Mouse (Mus musculus): Measurements from ENCODE around the gene Tsn. TPM values are rescaled to one million over a fixed set of nuclear protein-coding genes. Genes with fewer than 3 reads are reported as not detected.

Gene Tsn
- polyA plus RNA-seq (2015; fragmentation: Nextera tagmentation; extraction: Ambion mirVana): 262 and 268 TPM in 2 replicates

DNA sequence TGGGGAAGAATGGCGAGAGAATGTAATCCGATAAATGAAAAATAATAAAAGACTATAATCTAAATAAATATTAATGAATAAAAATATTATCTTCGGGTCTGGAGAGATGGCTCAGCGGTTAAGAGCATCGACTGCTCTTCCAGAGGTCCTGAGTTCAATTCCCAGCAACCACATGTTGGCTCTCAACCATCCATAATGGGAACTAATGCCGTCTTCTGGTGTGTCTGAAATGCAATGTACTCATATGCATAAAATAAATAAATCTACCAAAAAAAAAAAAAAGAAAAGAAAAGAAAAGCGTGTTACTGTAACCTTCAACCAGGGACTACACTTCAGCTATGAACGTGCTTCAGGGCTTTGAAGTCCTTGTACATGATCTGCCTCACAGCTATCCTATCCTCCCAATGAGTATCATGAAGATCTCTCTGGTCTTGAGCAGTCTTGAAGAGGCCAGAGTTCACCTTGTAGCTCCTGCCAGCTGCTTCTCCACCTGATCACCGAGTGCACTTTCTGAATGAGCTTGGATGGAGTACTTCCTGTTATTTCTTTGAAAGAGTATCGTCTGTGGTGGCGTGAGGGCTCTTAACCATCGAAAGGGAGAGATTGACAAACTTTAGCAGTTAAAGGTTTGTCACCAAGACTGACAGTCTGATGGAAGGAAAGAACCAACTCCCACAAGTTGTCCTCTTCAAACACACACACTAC is at the start of gene Tsn:
TSS of gene Tsn (minus strand) at position 118 of the 705 bp plus-strand sequence.
- Histone ChIP-seq H3K9ac (peak within 1 kb of the TSS; percentile 87), H3K36me3 (peaks cover 8% of the 10 kb centered on the region), H3K4me3 (replicated peaks) (peak within 1 kb of the TSS; percentile 94), H3K27me3 (no peaks in the 10 kb centered on the region), H3K4me2 (replicated peaks) (peak within 1 kb of the TSS; percentile 65), H3K27ac (replicated peaks) (peak within 1 kb of the TSS; percentile 95), H3K4me1 (peaks cover 7% of the 10 kb centered on the region), H3K9me3 (replicated peaks) (no peaks in the 10 kb centered on the region)
- no peak for ATAC-seq (ENCODE audit: insufficient number of reproducible peaks, low FRiP score, low TSS enrichment, low read depth)
- 47% methylated on average over 12 of the region's 12 CpGs for WGBS

DNA sequence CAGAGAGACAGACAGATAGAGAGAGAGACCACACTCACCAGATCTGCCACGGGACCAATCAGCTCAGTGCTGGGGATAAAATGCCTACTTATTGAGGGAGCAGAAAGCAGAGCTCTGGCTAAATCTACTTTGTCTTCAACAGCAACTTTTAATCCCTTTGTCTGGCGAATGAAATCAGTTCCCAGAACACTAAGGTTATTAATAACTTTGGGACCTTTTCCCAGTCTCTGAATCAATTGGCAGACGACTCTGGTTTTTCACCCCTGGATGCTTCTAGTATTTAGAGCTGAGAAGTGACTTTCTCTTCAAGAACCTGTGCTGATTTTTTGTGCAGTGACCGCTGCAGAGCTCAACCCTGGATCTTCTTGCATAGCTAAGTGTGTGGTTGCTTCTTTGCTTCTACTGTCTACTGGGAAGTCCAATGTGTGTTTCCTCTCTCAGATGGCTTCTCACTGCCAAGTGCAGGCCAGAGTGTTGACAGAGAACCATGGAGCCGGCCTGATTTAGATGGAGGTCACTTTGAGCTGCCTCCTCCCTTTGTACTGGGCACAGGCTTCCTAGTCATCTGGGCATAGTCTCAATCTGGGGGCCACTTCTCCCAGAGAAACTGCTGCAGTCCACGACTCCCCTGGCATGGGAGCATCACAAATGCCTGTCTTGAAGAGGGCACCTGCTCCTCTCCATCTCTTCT is 47.7 kb upstream of the Tsn start:
- Histone ChIP-seq H3K27me3 (no peaks in the 10 kb centered on the region), H3K36me3 (no peaks in the 10 kb centered on the region), H3K4me1 (no peaks in the 10 kb centered on the region), H3K9ac (no peak overlapping the region), H3K9me3 (replicated peaks) (no peaks in the 10 kb centered on the region), H3K4me3 (replicated peaks) (no peak overlapping the region), H3K27ac (replicated peaks) (no peak overlapping the region), H3K4me2 (replicated peaks) (no peak overlapping the region)
- no peak for ATAC-seq (ENCODE audit: insufficient number of reproducible peaks, low FRiP score, low TSS enrichment, low read depth)
- WGBS: 70% methylated on average over 6 of the region's 6 CpGs

DNA sequence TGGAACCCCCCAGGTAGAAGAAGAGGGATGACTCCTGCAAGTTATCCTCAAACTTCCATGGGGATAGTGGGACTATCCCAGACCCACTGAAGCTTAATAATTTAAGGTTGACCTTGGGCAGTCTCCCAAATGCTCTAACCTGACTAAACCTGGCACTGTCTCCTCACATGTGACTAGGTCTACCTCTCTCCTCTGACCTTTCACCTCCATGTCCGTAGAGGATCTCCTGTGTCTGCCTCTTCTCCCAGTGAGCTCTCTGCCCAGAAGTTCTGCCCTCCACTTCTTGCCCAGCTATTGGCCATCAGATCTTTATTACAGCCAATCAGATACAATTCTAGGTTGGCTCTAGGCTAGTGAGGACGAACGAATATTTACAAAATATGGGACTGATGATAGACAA is 38.4 kb upstream of the Tsn start:
- WGBS: 75% methylated on average over 3 of the region's 3 CpGs
- no peaks in the 10 kb centered on the region for H3K9me3 ChIP-seq (replicated peaks)
- no peak overlapping the region for H3K4me3 ChIP-seq (replicated peaks)
- H3K27me3 ChIP-seq: no peaks in the 10 kb centered on the region
- H3K9ac ChIP-seq: no peak overlapping the region
- ATAC-seq (ENCODE audit: insufficient number of reproducible peaks, low FRiP score, low TSS enrichment, low read depth): no peak
- no peak overlapping the region for H3K4me2 ChIP-seq (replicated peaks)
- no peak overlapping the region for H3K27ac ChIP-seq (replicated peaks)
- H3K4me1 ChIP-seq: no peaks in the 10 kb centered on the region
- H3K36me3 ChIP-seq: no peaks in the 10 kb centered on the region

DNA sequence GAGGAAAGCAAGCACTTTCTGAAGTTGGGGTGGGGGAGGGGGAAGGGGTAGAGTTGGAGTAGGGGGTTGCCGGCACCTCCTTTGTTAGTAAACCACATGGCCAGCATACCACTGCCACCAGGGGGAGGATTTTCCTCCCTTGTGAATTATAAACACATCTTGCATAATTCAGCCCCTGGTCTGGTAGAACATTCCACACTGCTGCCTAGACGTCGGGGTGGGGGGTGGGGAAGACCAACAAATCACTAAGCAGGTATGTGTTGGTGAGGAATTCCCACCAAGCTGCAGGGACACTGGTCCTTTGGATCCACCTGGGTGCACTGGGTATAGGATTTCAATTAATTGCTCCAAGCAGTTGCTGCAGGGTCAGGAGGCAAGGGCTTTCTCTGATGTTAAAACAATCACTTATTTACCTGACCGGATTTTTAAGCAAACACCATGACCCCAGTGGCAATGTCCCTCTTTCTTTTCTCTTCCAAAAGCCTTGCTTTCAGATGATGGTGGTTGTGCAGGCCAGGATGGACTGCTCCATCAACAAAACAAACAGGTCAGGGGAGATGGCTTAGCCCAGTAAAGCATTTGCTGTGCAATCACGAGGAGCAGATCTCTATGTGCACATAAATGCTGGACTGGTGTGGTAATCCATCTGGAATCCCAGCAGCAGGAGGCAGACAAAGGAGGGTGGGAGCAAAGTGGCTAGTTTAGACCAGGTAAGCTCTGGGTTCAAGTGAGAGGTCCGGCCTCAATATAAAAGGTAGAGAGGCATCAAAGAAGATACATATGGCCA is 32.3 kb upstream of the Tsn start:
- Histone ChIP-seq H3K9me3 (replicated peaks) (no peaks in the 10 kb centered on the region), H3K4me3 (replicated peaks) (no peak overlapping the region), H3K36me3 (no peaks in the 10 kb centered on the region), H3K9ac (no peak overlapping the region), H3K4me1 (0 out of 2 replicates have a peak, but pooled peaks cover 4% of the 10 kb centered on the region), H3K27ac (replicated peaks) (no peak overlapping the region), H3K27me3 (no peaks in the 10 kb centered on the region), H3K4me2 (replicated peaks) (no peak overlapping the region)
- ATAC-seq (ENCODE audit: insufficient number of reproducible peaks, low FRiP score, low TSS enrichment, low read depth): no peak
- WGBS: 24% methylated on average over 6 of the region's 6 CpGs

DNA sequence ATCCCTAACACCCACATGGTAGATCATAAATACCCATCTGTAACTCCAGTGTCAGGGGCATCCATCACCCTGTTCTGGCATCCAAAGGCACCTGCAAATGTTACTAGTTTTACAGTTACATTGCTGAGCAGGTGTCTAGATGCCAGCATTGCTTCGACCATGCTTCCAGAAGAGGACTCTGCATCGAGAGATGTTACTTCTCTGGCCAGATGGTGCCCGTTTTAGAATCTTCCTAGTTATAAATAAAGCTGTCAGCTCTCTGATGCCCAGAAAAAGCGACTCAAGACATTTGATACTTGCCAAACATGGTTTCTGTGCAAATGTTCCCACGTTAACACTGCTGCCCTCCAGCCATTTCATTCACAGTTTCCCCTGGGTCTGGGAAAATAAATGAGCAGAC is 26.4 kb upstream of the Tsn start:
- H3K4me2 ChIP-seq (replicated peaks): no peak overlapping the region
- no peak overlapping the region for H3K27ac ChIP-seq (replicated peaks)
- no peaks in the 10 kb centered on the region for H3K9me3 ChIP-seq (replicated peaks)
- no peak overlapping the region for H3K9ac ChIP-seq
- H3K27me3 ChIP-seq: no peaks in the 10 kb centered on the region
- ATAC-seq (ENCODE audit: insufficient number of reproducible peaks, low FRiP score, low TSS enrichment, low read depth): no peak
- H3K36me3 ChIP-seq: peaks cover 20% of the 10 kb centered on the region
- 60% methylated on average over 5 of the region's 5 CpGs for WGBS
- no peak overlapping the region for H3K4me3 ChIP-seq (replicated peaks)
- no peaks in the 10 kb centered on the region for H3K4me1 ChIP-seq

DNA sequence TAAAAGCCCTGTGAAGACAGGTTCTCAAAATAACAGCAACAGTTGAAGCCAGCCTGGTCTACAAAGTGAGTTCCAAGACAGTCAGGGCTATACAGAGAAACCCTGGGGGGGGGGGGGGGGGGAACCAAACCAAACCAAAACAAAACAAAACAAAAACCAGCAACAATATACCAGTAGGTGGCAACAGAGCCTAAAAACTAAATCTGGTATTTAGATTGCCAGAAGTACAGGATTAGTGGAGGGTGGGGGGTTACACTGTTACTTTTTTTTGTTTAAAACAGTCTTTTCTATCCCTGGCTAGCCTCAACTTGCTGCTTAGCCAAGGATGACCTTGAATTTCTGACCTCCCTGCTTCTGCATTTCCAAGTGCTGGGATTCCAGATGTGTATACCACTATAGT is 24.3 kb upstream of the Tsn start:
- no peak for ATAC-seq (ENCODE audit: insufficient number of reproducible peaks, low FRiP score, low TSS enrichment, low read depth)

DNA sequence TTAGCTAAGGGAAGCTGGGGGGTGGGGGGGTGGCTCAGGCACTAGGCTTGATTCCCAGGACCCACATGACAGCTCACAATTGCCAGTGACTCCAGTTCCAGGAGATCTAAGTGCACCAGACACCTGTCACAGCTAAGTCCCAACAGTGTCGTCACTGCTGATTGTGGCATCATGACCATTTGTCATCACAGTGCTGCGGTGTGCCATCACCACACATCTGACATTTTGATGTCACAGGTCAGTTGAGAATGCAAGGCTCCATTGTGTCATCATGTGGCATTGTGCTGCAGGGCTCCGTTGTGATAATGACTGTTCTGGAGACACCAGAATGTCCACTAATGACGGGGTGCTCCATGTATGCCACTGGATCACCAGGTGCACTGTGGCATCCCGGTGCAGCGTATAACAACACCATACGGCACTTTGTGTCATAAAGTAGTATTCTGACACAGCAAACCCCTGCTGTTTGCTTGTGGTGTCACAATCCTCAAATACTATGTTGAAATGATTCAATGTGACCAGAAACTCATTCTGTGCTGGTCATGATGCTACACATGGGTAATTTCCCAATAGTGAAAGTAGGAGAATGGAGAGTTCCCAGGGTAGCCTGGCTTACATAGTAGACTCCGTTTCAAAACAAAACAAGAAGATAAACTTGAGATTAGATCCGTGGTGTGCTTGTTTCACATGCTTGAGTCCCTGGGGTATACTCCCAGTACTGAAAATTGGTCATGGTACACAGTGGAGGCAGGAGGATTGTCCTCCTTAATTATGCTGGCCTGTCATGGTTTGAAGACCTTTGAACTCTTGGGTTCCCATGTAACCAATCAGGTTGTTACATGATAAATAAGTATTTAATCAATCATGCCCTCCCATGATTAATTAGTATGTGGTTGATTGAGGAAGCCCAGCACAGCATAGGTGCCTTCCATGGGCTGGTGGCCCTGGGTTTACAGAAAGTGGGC is 23.5 kb upstream of the Tsn start:
- no peak for ATAC-seq (ENCODE audit: insufficient number of reproducible peaks, low FRiP score, low TSS enrichment, low read depth)
- peaks cover 48% of the 10 kb centered on the region for H3K36me3 ChIP-seq
- WGBS: 82% methylated on average over 9 of the region's 9 CpGs
- H3K4me1 ChIP-seq: no peaks in the 10 kb centered on the region
- H3K4me2 ChIP-seq (replicated peaks): no peak overlapping the region
- H3K27me3 ChIP-seq: no peaks in the 10 kb centered on the region
- no peaks in the 10 kb centered on the region for H3K9me3 ChIP-seq (replicated peaks)
- no peak overlapping the region for H3K4me3 ChIP-seq (replicated peaks)
- no peak overlapping the region for H3K9ac ChIP-seq
- H3K27ac ChIP-seq (replicated peaks): no peak overlapping the region

More for the DNA sequence above, 24.3 kb upstream of the Tsn start:
- H3K9me3 ChIP-seq (replicated peaks): no peaks in the 10 kb centered on the region
- H3K4me3 ChIP-seq (replicated peaks): no peak overlapping the region
- no peak overlapping the region for H3K4me2 ChIP-seq (replicated peaks)
- no peaks in the 10 kb centered on the region for H3K4me1 ChIP-seq
- no peaks in the 10 kb centered on the region for H3K27me3 ChIP-seq
- H3K36me3 ChIP-seq: peaks cover 40% of the 10 kb centered on the region
- H3K9ac ChIP-seq: no peak overlapping the region
- no peak overlapping the region for H3K27ac ChIP-seq (replicated peaks)

DNA sequence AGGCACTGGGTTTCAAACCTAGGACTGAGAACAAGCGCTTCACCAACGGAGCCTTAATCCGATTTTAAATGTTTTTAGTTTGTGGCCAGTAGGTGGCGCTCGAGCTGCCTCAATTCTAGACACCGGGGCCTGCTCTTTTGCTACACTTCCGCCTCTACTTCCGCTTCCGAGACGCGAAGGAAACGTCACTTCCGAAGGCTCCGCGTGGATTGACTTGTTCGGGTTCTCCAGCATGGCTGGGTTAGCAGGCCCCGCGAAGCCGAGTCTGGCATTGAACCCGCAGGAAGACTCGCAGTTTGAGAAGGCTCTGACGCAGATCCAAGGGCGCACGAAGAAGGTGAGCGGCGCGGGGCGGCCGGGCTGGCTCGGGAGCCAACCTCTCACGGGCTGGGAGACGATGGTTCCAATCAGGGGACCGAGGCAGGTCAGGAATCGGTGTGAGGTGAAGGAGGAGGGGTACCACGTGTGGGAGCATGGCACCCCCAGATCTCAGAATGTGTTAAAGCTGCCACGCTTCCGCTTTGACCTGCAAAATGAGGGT is 10.2 kb upstream of the Tsn start, which contains the start of gene Nifk:
TSS of gene Nifk (plus strand) at position 179 of the 541 bp plus-strand sequence.
- ATAC-seq (ENCODE audit: insufficient number of reproducible peaks, low FRiP score, low TSS enrichment, low read depth): peak; percentile 88
- peak within 1 kb of the TSS; percentile 94 for H3K4me3 ChIP-seq (replicated peaks)
- no peaks in the 10 kb centered on the region for H3K27me3 ChIP-seq
- no peaks in the 10 kb centered on the region for H3K9me3 ChIP-seq (replicated peaks)
- peaks cover 21% of the 10 kb centered on the region for H3K36me3 ChIP-seq
- H3K4me1 ChIP-seq: peaks cover 15% of the 10 kb centered on the region
- peak within 1 kb of the TSS; percentile 66 for H3K9ac ChIP-seq
- peak within 1 kb of the TSS; percentile 78 for H3K4me2 ChIP-seq (replicated peaks)
- under 1% methylated on average over 37 of the region's 37 CpGs for WGBS
- H3K27ac ChIP-seq (replicated peaks): peak within 1 kb of the TSS; percentile 44

DNA sequence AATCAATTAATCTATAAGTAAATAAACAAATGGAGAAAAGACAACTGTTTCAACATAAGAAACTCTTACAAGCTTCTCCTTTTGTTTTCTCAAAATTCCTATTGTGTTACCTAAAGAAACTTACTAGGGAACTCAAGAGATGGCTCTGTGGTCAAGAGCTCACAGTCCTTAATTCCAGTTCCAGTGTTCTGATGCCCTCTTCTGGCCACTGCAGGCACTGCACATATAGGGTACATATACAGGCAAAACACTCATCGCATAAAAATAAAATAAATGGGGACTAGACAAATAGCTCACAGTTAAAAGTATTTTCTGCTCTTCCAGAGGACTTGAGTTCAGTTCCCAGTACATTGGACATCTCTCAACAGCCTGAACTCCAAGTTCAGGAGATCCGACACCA is 9.2 kb upstream of the Tsn start:
- no peak for ATAC-seq (ENCODE audit: insufficient number of reproducible peaks, low FRiP score, low TSS enrichment, low read depth)
- no peaks in the 10 kb centered on the region for H3K9me3 ChIP-seq (replicated peaks)
- H3K9ac ChIP-seq: no peak overlapping the region
- peaks cover 18% of the 10 kb centered on the region for H3K36me3 ChIP-seq
- peaks cover 15% of the 10 kb centered on the region for H3K4me1 ChIP-seq
- 68% methylated on average over 2 of the region's 2 CpGs for WGBS
- H3K27me3 ChIP-seq: no peaks in the 10 kb centered on the region
- no peak overlapping the region for H3K4me3 ChIP-seq (replicated peaks)
- no peak overlapping the region for H3K27ac ChIP-seq (replicated peaks)
- H3K4me2 ChIP-seq (replicated peaks): no peak overlapping the region

DNA sequence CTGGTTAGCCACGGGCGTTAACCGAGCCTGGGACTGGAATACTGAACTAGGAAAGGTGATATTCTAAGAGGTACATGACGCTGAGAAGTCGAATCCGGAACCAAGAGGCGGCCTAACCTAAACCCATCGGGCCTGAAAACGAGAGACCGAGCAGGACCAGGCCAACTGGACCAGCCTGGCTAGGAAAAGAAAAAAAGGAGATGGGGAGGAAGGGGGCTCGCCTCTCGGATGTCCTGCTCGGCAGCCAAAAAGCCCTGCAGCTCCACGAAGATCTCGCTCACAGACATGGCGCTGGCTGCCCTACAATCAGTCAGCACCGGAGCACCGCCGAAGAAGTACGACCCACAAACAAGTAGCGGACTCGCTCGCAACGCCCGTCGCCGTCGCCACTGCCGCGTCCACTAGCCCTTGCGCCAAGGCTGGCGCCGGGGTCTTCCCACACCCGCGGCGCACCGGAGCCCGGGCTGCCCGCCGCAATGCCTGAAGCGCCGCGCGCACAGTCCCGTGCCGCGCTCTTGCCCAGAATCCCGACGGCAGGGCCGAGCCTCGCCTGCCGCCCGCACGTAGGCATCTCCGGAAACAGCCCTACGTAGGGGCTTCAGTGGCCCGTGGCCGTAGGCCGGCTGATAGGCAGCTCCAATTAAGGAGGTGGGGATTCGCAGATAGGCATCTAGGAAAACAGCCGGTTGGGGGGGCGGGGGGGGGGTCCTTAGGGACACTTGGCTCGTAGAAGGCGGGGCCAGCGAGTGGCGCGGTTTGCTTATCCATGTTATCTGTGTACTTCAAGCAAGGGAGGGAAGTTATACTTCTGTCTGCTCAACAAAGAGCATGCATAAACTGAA is 538 bp downstream of the Tsn start:
- no peaks in the 10 kb centered on the region for H3K27me3 ChIP-seq
- ATAC-seq (ENCODE audit: insufficient number of reproducible peaks, low FRiP score, low TSS enrichment, low read depth): peak; percentile 95
- H3K36me3 ChIP-seq: peaks cover 15% of the 10 kb centered on the region
- under 1% methylated on average over 67 of the region's 67 CpGs for WGBS
- H3K4me2 ChIP-seq (replicated peaks): peak overlapping the region; percentile 65
- peak overlapping the region; percentile 95 for H3K27ac ChIP-seq (replicated peaks)
- peaks cover 7% of the 10 kb centered on the region for H3K4me1 ChIP-seq
- H3K9me3 ChIP-seq (replicated peaks): no peaks in the 10 kb centered on the region
- peak overlapping the region; percentile 94 for H3K4me3 ChIP-seq (replicated peaks)
- peak overlapping the region; percentile 87 for H3K9ac ChIP-seq

Data from embryonic facial prominence, embryonic 15.5 days (tissue).